Mouse (Mus musculus): ENCODE data around the gene Dnaaf5.

Dnaaf5 gene

GRCm38 (mm10) chr5:139141326-139141725 lies 8.7 kb upstream of the Dnaaf5 start:
- DNase-seq (ENCODE audit: low spot score), result no peak

- DNase-seq (ENCODE audit: low spot score), result no peak
These were observed 6.1 kb upstream of the Dnaaf5 start for GRCm38 (mm10) chr5:139143890-139144289.

GRCm38 (mm10) chr5:139145726-139146125 lies 4.3 kb upstream of the Dnaaf5 start:
- no peak for DNase-seq (ENCODE audit: low spot score)

- no peak for DNase-seq (ENCODE audit: low spot score)
These were observed 3.4 kb upstream of the Dnaaf5 start for GRCm38 (mm10) chr5:139146476-139147075.

- DNase-seq (ENCODE audit: low spot score), result no peak
These were observed 2.6 kb upstream of the Dnaaf5 start for GRCm38 (mm10) chr5:139147178-139148078.

GRCm38 (mm10) chr5:139149006-139149672 lies 884 bp upstream of the Dnaaf5 start:
- DNase-seq (ENCODE audit: low spot score), result no peak

- DNase-seq (ENCODE audit: low spot score), result no peak
These were observed 594 bp downstream of the Dnaaf5 start for GRCm38 (mm10) chr5:139150603-139151031.

- no peak for DNase-seq (ENCODE audit: low spot score)
These were observed 10.9 kb downstream of the Dnaaf5 start for GRCm38 (mm10) chr5:139160899-139161298.

- no peak for DNase-seq (ENCODE audit: low spot score)
These were observed 11.6 kb downstream of the Dnaaf5 start for GRCm38 (mm10) chr5:139161632-139162031.

GRCm38 (mm10) chr5:139166781-139167361 lies 16.8 kb downstream of the Dnaaf5 start:
- DNase-seq (ENCODE audit: low spot score), result no peak

GRCm38 (mm10) chr5:139167548-139167947 lies 17.5 kb downstream of the Dnaaf5 start:
- DNase-seq (ENCODE audit: low spot score), result no peak

GRCm38 (mm10) chr5:139171929-139172328 lies 21.9 kb downstream of the Dnaaf5 start:
- DNase-seq (ENCODE audit: low spot score), result no peak

GRCm38 (mm10) chr5:139174141-139174540 lies 24.1 kb downstream of the Dnaaf5 start:
- DNase-seq (ENCODE audit: low spot score), result no peak

GRCm38 (mm10) chr5:139174556-139175547 lies 24.8 kb downstream of the Dnaaf5 start:
- DNase-seq (ENCODE audit: low spot score), result no peak

GRCm38 (mm10) chr5:139178895-139179631 lies 29.0 kb downstream of the Dnaaf5 start:
- peak; percentile 76 for DNase-seq (ENCODE audit: low spot score)

- DNase-seq (ENCODE audit: low spot score), result no peak
These were observed 33.1 kb downstream of the Dnaaf5 start for GRCm38 (mm10) chr5:139183131-139183530.

- DNase-seq (ENCODE audit: low spot score), result no peak
These were observed 33.6 kb downstream of the Dnaaf5 start for GRCm38 (mm10) chr5:139183601-139184000.

- no peak for DNase-seq (ENCODE audit: low spot score)
These were observed 34.9 kb downstream of the Dnaaf5 start for GRCm38 (mm10) chr5:139184897-139185296.

GRCm38 (mm10) chr5:139189726-139190125 lies 39.7 kb downstream of the Dnaaf5 start:
- no peak for DNase-seq (ENCODE audit: low spot score)

- no peak for DNase-seq (ENCODE audit: low spot score)
These were observed 40.9 kb downstream of the Dnaaf5 start for GRCm38 (mm10) chr5:139190958-139191357.

Measured in ovary, postnatal 14 days (tissue).